Mouse (Mus musculus) gastrocnemius, postnatal 36 days (tissue): ENCODE measurements at regions not wholly inside any gene's neighbourhood (a gene's known extent, or its start where the extent isn't known, plus 50 kb on each side); places are given as distances from the start of the nearest gene placed in this dataset.
A peak's percentile ranks its signal among the peaks of the same experiment; 100 is the strongest.

Experiments
- DNase-seq, 2 experiments: peaks; one replicate each; pipeline ENCODE4 v3.0.0; 2022
- intact Hi-C: fragments of 180-260 bp; cut with DNase I; formaldehyde crosslinking; loops from one replicate; pipeline ENCODE4 v1.15.1; 2025

DNA sequence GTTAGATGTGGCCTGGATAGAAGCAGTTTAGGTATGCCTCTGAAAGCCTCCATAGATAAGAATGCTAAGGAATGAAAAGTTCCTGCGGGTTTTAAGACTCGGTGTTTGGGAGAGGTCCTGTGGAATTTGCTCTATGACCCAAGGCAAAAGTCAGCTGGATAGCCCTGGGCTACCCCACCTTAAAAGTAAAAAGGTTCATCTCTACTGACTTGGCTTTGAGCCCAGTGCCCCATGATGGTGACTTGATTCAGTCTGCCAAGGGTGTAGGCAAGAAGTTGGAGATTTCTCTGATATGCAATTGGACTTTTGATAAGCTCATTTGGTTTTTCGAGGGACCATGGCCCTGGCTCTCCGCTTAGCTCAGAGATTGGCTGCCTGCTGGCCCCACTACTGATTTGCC is 78.8 kb upstream of the Herc3 start:
- intact Hi-C loops, result no loop called here
- DNase-seq, result no peak

DNA sequence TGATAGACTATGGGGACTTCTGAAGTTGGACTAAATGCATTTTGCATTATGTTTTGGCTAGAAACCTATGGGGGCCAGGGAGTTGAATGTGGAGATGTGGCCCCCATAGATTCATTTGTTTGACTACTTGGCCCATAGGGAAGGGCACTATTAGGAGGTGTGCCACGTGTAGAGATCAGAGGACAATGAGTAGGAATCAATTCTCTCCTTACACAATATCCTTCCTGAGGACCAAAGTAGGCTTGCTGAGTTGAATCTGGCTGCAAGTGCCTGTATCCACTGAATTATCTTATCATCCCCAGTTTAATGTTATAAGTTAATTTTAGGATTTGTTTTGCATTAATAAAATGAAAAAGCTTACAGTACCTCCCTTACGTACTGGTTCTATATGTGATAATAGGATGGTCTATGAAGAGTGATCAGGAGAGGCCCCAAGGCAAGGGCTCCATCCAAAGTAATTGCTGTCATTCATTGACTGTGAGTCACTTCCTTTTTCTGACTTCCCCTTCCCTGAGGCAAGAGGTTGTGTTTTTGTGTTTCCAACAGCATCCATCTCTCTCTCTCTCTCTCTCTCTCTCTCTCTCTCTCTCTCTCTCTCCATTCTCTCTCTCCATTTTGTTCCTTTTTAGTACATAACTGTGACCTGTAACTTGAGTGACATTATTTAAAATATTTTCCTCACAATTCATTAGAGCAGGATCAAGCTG is 74.8 kb upstream of the Herc3 start:
- intact Hi-C loops, result no loop called here
- no peak for DNase-seq

DNA sequence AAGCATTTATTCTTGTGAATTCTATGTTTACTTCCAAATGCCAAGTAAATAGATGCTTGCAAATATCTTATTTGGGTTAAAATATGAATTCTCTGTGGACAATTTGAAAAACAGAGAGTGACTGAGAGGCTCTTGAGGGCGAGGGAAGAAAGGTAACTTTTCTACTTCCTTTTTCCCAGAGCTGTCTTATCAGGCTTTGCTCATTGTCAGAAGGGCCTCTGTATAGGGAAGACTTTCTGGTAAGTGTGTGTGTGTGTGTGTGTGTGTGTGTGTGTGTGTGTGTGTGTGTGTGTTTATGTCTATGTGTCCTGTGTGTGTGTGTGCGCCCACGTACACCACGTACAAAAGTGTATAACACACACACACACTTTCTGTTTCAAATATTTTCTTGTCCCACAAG is 73.9 kb upstream of the Herc3 start:
- intact Hi-C loops, result no loop called here
- DNase-seq, result no peak

DNA sequence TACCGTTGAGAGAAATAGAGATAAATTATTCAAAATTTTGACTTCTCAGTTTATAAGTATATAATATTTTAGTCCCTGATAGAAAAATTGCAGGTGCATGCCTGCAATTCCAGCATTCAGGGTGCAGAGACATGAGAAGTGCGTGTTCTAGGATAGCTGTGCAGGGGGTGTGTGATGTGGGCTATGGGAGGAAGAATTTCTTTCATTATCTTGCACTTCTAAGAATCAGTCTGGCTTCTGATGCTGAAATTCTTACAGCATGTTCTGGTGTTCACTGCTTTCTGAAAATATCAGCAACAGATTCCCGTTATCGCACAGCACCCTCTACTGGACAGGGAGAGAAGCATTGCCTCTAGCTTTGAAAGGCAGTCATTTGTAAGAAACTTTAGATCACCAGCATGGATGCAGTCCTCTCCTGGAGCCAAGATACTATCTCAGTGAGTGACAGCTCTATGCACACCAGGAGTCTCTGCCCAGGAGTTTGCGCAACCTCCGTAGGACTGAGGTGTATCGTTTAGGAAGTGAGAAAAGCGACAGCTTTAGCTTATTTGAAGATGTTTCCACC is 60.5 kb upstream of the Herc3 start:
- DNase-seq, result peak in 1 of 2 experiments; percentile 23
- intact Hi-C loops, result loop anchor here (2.0 to 5.0 kb wide), 2 partner anchors 168 to 224 kb away; no protein-coding TSS in a partner anchor

DNA sequence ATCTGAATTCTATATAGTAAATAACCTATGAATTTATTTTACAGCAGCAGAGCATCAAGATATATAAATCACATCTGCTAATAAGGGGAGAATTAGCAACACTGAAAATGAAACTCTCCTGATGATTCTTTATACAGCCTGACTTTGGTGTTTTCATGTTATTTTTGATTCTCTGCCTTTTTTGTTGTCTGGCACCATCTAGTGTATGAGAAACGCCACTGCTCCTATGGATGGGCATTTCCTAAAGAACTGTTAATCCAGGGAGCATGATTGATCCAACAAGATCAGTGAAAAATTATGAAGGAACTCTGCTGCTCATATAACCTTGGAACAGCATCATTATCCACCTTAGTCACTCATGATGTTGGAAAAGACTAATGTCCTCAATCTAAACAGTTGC is 59.3 kb upstream of the Herc3 start:
- DNase-seq, result no peak
- intact Hi-C loops, result loop anchor here (5.0 kb wide), 1 partner anchor 170 kb away; no protein-coding TSS in a partner anchor
